Mouse (Mus musculus) natural killer cell, adult 2 months (primary cell): ENCODE measurements around the gene Usp24.

ENCODE experiments used
- DNase-seq, 2 experiments: peaks; one replicate each; pipeline ENCODE4 v3.0.0; 2022; ENCODE audit warnings: low spot score in 2 of 2

Gene Usp24

GRCm38 (mm10) chr4:106429106-106429505 lies 113.1 kb downstream of the Usp24 start:
- no peak for DNase-seq

- no peak for DNase-seq
Observed at GRCm38 (mm10) chr4:106430431-106430830, 114.4 kb downstream of the Usp24 start.

- DNase-seq = no peak
Observed at GRCm38 (mm10) chr4:106435426-106435825, 119.4 kb downstream of the Usp24 start.

- no peak for DNase-seq
Observed at GRCm38 (mm10) chr4:106436475-106436874, 120.5 kb downstream of the Usp24 start.

- no peak for DNase-seq
Observed at GRCm38 (mm10) chr4:106437207-106437606, 121.2 kb downstream of the Usp24 start.

- no peak for DNase-seq
Observed at GRCm38 (mm10) chr4:106438763-106439162, 122.8 kb downstream of the Usp24 start.

- DNase-seq = no peak
Observed at GRCm38 (mm10) chr4:106443182-106443581, 127.2 kb downstream of the Usp24 start.

- DNase-seq = no peak
Observed at GRCm38 (mm10) chr4:106449306-106449705, 133.3 kb downstream of the Usp24 start.

- DNase-seq = no peak
Observed at GRCm38 (mm10) chr4:106452401-106452800, 136.4 kb downstream of the Usp24 start.

GRCm38 (mm10) chr4:106453108-106453507 lies 137.1 kb downstream of the Usp24 start:
- no peak for DNase-seq

GRCm38 (mm10) chr4:106453516-106453915 lies 137.5 kb downstream of the Usp24 start:
- DNase-seq = no peak

- no peak for DNase-seq
Observed at GRCm38 (mm10) chr4:106454541-106454940, 138.5 kb downstream of the Usp24 start.

GRCm38 (mm10) chr4:106462016-106462415 lies 146.0 kb downstream of the Usp24 start:
- DNase-seq = no peak

GRCm38 (mm10) chr4:106462524-106462923 lies 146.5 kb downstream of the Usp24 start:
- no peak for DNase-seq

GRCm38 (mm10) chr4:106463174-106463801 lies 147.3 kb downstream of the Usp24 start:
- no peak for DNase-seq

- DNase-seq = no peak
Observed at GRCm38 (mm10) chr4:106467420-106468110, 151.6 kb downstream of the Usp24 start.

- DNase-seq = no peak
Observed at GRCm38 (mm10) chr4:106470921-106471320, 154.9 kb downstream of the Usp24 start.

GRCm38 (mm10) chr4:106472335-106472734 lies 156.3 kb downstream of the Usp24 start:
- peak; percentile 5 to 23 for DNase-seq

- DNase-seq = peak in 1 of 2 experiments; percentile 44
Observed at GRCm38 (mm10) chr4:106474241-106474640, 158.2 kb downstream of the Usp24 start.

GRCm38 (mm10) chr4:106480545-106480944 lies 164.5 kb downstream of the Usp24 start:
- DNase-seq = no peak

GRCm38 (mm10) chr4:106483215-106483727 lies 167.3 kb downstream of the Usp24 start:
- DNase-seq = no peak

- DNase-seq = no peak
Observed at GRCm38 (mm10) chr4:106483831-106484230, 167.8 kb downstream of the Usp24 start.

GRCm38 (mm10) chr4:106490620-106491019 lies 174.6 kb downstream of the Usp24 start:
- no peak for DNase-seq
